Mouse (Mus musculus) liver, adult 2 months (tissue): Measurements from ENCODE around the gene Dmrta2.

Experiments
- CTCF ChIP-seq: fragments of 200-500 bp; IDR thresholded peaks from 2 replicates; pipeline ENCODE4 v1.5.1; 2011; ENCODE audit warnings: low read depth, low read length, control low read depth
- POLR2A ChIP-seq: fragments of 200-500 bp; IDR thresholded peaks from 2 replicates; pipeline ENCODE4 v1.6.1; 2011; ENCODE audit warnings: low read length, control low read depth; ENCODE audit not compliant: insufficient read depth; ENCODE audit errors: extremely low read depth

- no peak for TF ChIP-seq CTCF
- no peak for TF ChIP-seq POLR2A
Observed at GRCm38 (mm10) chr4:109979461-109980320, 1.8 kb downstream of the Dmrta2 start.
